Mouse (Mus musculus): Measurements from ENCODE around the gene Tspan3. TPM values are rescaled to one million over a fixed set of nuclear protein-coding genes. Genes with fewer than 3 reads are reported as not detected.
A peak's percentile ranks its signal among the peaks of the same experiment; 100 is the strongest.

The Tspan3 gene
- total RNA-seq, 2 experiments from 2014 or later, result 233 to 244 TPM

DNA sequence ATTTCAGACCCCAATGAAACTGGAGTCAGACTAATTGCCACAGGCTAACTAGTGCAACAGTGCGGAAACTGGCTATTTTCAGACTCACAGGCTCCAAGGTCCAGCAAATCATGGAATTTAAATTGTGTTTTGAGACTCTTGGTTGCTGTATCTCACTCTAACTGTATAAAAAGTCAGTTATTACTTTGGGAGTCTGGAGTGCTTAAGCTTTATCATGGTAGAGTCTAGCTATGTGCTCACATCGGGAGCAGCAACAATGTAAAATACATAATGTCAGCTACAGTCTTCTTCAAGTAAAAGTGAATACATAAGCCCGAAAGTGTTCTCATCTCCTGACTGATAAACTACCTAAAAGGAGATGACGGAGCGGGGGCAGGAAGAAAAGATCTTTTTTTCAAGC is 10.7 kb downstream of the Tspan3 start:
- no peak for DNase-seq

GRCm38 (mm10) chr9:56152482-56153007 is 12.7 kb downstream of the Tspan3 start:
- DNase-seq, result no peak

DNA sequence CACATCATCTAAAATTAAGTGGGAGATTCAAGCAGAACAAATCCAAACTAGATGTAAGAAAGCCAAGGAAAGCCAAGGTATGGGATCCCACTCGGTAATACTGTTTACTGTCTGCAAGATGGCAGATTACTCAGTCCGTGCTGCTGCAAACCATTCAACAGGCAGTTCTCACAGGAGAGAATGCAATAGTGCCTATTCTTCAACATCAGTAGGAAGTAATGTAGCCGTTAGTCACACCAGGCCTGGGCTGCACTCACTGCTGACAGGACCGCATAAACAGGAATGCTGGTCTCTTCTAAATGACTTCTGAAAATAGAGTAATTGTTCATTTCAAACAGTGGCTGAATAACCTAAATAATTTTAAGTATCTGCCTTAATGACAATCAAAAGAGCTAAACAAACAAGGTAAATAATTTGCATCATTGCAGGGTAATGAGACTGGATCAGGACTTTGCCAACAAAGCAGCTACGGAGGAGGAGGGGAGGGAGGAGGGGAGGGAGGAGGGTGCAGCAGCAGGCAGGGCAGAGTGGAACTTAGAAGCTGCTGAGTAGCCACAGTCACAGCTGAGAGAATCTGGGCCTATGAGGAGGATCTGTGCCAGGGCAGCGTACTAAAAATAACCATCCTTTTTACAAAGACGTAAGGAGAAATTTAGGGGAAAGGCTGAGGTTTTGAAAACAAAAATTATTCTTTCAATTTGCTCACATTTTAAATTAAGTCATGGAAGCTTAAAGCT is 13.4 kb downstream of the Tspan3 start:
- peak; percentile 52 for DNase-seq

GRCm38 (mm10) chr9:56146326-56146923 is 18.9 kb downstream of the Tspan3 start:
- no peak for DNase-seq

- no peak for DNase-seq
These were observed 20.8 kb downstream of the Tspan3 start for GRCm38 (mm10) chr9:56144366-56145003.

DNA sequence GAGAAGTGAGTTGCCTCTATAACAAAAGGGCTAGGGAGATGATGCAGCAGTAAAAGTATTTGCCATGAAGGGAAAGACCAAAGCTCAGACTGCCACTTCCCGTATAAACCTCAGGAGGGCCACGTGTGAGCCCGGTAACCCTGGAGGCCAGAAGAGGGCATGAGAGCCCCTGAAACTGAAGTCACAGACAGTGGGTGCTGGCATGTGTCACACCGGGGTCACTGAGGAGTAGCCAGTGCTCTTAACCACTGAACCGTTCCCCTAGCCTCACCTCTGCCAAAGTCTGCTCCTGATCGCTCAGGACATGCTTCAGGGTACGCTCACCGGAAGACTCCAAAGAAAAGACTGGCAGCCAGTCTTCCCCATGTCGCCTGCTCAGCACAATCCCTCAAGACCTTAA is 23.5 kb downstream of the Tspan3 start:
- no peak for DNase-seq

- DNase-seq, result no peak
These were observed 29.6 kb downstream of the Tspan3 start for GRCm38 (mm10) chr9:56135590-56136197.

GRCm38 (mm10) chr9:56134614-56135013 is 30.7 kb downstream of the Tspan3 start:
- no peak for DNase-seq

- DNase-seq, result no peak
These were observed 31.3 kb downstream of the Tspan3 start for GRCm38 (mm10) chr9:56133970-56134369.

GRCm38 (mm10) chr9:56131813-56132525 is 33.3 kb downstream of the Tspan3 start:
- no peak for DNase-seq

GRCm38 (mm10) chr9:56130536-56130935 is 34.7 kb downstream of the Tspan3 start:
- no peak for DNase-seq

- DNase-seq, result no peak
These were observed 35.3 kb downstream of the Tspan3 start for GRCm38 (mm10) chr9:56129951-56130350.

DNA sequence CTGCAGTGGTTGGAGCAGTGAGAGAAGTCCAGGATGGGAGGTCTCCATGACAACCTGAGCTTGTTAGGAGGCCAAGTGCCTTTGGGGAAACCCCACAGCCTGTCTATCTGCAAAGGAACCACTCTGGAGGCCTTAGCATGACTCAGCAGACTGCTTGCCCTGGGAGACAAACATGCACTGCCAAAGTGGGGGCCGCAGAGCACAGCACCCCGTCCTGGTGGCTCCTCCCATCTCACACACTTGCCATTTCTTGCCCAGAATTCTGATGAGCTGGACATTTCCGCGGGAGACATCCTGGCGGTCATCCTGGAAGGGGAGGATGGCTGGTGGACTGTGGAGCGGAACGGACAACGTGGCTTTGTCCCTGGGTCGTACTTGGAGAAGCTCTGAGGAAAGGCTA is 36.9 kb downstream of the Tspan3 start:
- DNase-seq, result no peak

GRCm38 (mm10) chr9:56126453-56127173 is 38.7 kb downstream of the Tspan3 start:
- no peak for DNase-seq

DNA sequence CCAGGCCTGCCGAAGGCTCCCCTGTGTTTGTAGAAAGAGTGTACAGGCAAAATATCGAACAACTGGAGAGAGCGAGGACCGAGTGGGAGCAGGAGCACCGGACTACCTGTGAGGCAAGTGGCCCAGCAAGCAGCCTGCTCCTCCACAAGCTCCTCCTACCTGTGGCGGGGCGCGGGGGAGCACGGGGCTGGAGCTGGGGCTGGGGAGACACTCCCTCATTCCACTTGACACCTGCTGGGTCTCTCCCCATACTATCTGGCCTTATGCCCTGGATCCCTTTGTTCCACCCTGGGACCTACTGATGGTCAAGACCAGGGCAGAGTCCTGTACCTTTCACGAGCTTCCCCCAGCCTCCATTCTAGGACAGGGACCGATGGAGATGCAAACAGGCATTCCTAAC is 40.7 kb downstream of the Tspan3 start:
- no peak for DNase-seq

- DNase-seq, result no peak
These were observed 41.7 kb downstream of the Tspan3 start for GRCm38 (mm10) chr9:56123613-56124012.

- DNase-seq, result peak; percentile 51
These were observed 42.3 kb downstream of the Tspan3 start for GRCm38 (mm10) chr9:56122973-56123372.

DNA sequence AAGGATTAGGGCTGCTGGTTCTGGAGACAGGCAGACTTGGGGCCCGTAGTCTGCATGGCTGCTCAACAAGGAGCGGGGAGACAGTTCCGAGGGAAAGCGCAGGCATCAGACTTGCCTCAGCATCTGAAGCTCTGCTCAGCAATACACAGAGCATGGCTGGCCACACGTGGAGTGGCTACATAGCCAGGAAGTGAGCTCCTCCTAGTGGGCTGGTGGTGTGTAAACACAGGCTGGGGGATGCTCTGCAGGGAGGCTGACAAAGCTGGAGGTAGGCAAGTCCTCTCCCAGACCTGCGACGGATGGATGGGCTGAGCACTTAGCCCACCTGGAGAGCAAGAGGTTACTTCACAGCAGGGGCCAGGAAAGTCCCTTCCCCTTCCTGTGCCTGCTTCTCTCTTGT is 44.2 kb downstream of the Tspan3 start:
- DNase-seq, result peak; percentile 60

DNA sequence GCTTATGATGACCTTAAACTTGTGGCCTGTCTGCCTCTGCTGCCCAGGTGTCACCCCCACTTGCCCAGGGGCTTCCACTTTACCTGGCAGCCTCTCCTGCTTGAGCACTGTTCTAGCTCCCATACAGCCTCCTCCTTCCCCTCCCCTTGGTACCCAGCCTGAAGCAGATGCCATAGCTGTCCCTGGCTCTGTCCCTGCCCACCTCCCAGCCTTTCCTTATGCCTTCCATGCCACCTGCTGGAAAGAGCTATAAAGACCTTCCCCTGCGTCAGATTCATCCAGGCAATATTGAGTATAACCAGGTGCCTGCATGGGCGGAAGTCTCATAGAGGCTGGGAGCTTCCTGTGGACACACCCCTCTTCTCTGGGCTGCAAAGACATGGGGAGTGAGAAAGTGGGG is 45.6 kb downstream of the Tspan3 start:
- no peak for DNase-seq

DNA sequence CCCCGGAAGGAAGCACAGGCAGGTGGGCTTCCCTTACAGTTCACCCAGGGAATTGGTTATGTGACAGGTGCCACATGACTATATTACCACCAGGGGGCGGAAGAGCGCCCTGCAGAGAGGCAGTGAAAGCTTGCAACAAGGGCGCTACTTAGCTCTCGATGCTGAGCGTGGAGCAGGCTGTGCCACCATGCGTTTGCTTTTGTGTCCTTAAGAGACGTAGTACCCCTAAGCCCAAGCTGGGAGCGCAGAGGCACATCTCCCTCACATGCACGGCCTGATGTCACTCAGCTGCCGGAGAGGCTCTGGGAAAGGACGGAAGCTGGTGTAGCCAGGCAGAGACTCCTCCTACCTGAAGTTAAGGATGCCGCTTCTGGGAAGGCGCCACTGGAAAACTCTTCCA is 46.7 kb downstream of the Tspan3 start:
- DNase-seq, result peak; percentile 74

GRCm38 (mm10) chr9:56118091-56118490 is 47.2 kb downstream of the Tspan3 start:
- DNase-seq, result no peak

- DNase-seq, result no peak
These were observed 57.1 kb downstream of the Tspan3 start for GRCm38 (mm10) chr9:56108174-56108573.
